Mouse (Mus musculus) kidney, embryonic 14.5 days (tissue): ENCODE data around the gene Arhgap19. TPM values are rescaled to one million over a fixed set of nuclear protein-coding genes. Genes with fewer than 3 reads are reported as not detected.

Experiments
- ATAC-seq: fragments of 200-750 bp; cut with Nextera tagmentation; 2 replicates; pipeline ENCODE4 v1.8.0; 2017; ENCODE audit warnings: moderate number of reproducible peaks, mild to moderate bottlenecking, moderate TSS enrichment, moderate library complexity; ENCODE audit not compliant: low FRiP score, low TSS enrichment
- H3K27ac ChIP-seq: fragments of 300-500 bp; sonication (generic); 2 replicates; pipeline ENCODE4 v1.5.1; 2014; ENCODE audit warnings: low read depth, mild to moderate bottlenecking, low read length, moderate library complexity, mixed read lengths
- H3K27me3 ChIP-seq: fragments of 300-500 bp; sonication (generic); 2 replicates; pipeline ENCODE4 v1.6.1; 2014; ENCODE audit warnings: mild to moderate bottlenecking, low read length; ENCODE audit not compliant: control insufficient read depth, insufficient read depth
- H3K36me3 ChIP-seq: fragments of 300-500 bp; sonication (generic); 2 replicates; pipeline ENCODE4 v1.6.1; 2014; ENCODE audit warnings: low read length, mixed read lengths; ENCODE audit not compliant: control insufficient read depth, insufficient read depth
- H3K4me1 ChIP-seq: fragments of 300-500 bp; sonication (generic); 2 replicates; pipeline ENCODE4 v1.6.1; 2014; ENCODE audit warnings: low read length, mixed read lengths; ENCODE audit not compliant: control insufficient read depth, insufficient read depth
- H3K4me2 ChIP-seq: fragments of 300-500 bp; sonication (generic); replicated peaks from 2 replicates; pipeline ENCODE4 v1.6.1; 2014; ENCODE audit warnings: low read depth, mild to moderate bottlenecking, low read length
- H3K4me3 ChIP-seq: fragments of 300-500 bp; sonication (generic); 2 replicates; pipeline ENCODE4 v1.5.1; 2014; ENCODE audit warnings: mild to moderate bottlenecking, low read length
- H3K9ac ChIP-seq: fragments of 300-500 bp; sonication (generic); 2 replicates; pipeline ENCODE4 v1.6.1; 2014; ENCODE audit warnings: low read depth, mild to moderate bottlenecking, low read length, moderate library complexity
- H3K9me3 ChIP-seq: fragments of 300-500 bp; sonication (generic); 2 replicates; pipeline ENCODE4 v1.6.1; 2016; ENCODE audit warnings: low read length; ENCODE audit not compliant: control insufficient read depth
- WGBS: fragments of 180-500 bp; shearing (Covaris S2); extraction: QIAGEN DNeasy Blood & Tissue Kit; methylation state at CpG from one replicate; pipeline ENCODE4 v1.1.7; 2014; 5-methylcytosine and 5-hydroxymethylcytosine counted together
- polyA plus RNA-seq: library from polyadenylated mRNA; unstranded; fragments of >200 nt; fragmentation: Nextera tagmentation; extraction: Ambion mirVana; gene quantifications from 2 replicates; pipeline ENCODE4 v1.2.1, GENCODE M21; 2014

Gene Arhgap19
- polyA plus RNA-seq, 1 experiment from 2014 or later: 38.1 TPM

DNA sequence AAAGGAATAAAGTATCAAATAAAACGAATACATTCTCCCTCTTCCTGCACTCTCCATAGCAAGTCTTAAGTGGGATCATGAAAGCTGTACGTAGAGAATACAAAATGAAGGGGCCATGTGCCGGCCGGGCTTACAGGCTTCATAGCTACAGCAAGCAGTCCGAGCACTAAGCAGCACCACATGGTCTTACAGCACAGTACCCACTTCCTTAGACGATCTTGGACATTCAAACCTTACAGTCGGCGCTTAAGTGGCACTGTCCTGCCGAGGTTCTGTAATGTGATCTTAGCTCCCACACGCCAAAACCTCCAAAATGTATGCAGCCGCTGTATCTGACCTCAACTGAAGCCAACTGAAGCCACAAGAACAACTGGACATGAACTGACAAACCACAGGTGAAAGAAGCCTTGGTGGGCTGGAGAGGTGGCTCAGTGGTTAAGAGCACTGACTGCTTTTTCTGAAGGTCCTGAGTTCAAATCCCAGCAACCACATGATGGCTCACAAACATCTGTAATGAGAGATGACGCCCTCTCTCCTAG, 5.0 kb downstream of the Arhgap19 start:
- ATAC-seq: no peak
- Histone ChIP-seq H3K36me3 (no peaks in the 10 kb centered on the region), H3K4me1 (peaks cover 13% of the 10 kb centered on the region), H3K4me2 (no peak overlapping the region), H3K27ac (no peak overlapping the region), H3K9me3 (no peaks in the 10 kb centered on the region), H3K4me3 (no peak overlapping the region), H3K27me3 (no peaks in the 10 kb centered on the region), H3K9ac (no peak overlapping the region)
- 56% methylated on average over 12 of the region's 12 CpGs for whole genome bisulfite sequencing

DNA sequence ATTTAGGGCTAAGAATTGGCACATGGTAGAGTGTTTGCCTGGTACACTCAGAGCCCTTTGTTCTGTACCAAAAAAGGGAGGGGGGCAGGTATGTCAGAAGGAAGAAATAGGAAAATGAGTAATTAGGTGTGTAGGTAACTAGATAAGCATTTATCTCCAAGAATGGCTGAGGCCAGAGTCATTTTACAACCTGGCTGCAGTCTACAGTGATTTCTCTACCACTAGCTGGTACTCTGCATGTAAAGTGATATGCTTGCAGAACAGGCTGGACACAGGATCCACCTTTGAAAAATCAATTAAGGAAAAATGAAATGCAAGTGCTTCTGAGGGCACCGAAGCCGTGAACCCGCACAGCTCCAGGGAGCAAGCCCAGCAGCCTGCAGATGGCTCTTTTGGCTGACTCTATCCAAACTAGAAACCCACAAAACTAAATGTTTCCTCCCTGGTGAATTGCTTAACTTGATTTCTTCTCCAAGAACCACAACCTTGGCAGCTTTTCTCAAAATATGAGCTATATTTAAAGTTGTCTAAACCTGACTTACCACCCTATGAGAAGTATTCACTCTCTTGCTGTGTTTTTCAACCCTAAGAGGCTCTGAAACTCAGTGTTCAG, 5.6 kb downstream of the Arhgap19 start:
- Histone ChIP-seq H3K4me1 (peaks cover 13% of the 10 kb centered on the region), H3K4me2 (no peak overlapping the region), H3K9ac (no peak overlapping the region), H3K36me3 (no peaks in the 10 kb centered on the region), H3K4me3 (no peak overlapping the region), H3K27ac (no peak overlapping the region), H3K9me3 (no peaks in the 10 kb centered on the region), H3K27me3 (no peaks in the 10 kb centered on the region)
- ATAC-seq: no peak; the same call in 1 of the 2 replicates
- 43% methylated on average over 3 of the region's 3 CpGs for WGBS

DNA sequence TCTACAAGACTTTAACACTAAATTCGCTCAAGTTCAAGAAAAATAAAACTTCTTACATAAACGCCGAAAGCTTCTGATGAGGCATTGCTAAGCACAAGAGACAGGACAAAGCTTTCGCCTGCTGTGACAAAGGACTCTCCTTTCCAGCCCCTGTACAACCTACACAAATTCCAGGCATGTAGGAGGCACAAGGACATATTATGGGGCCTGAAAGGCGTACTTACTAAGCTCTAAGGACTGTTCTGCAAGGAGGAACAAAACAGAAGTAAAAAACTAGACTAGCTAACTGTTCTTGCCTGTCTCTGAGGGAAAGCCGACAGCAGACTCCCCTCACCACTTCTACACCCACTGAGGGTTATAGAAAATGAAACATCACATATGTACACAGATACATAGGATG, 6.9 kb downstream of the Arhgap19 start:
- Histone ChIP-seq H3K4me3 (no peak overlapping the region), H3K9ac (no peak overlapping the region), H3K9me3 (no peaks in the 10 kb centered on the region), H3K4me2 (no peak overlapping the region), H3K4me1 (peaks cover 5% of the 10 kb centered on the region), H3K27me3 (no peaks in the 10 kb centered on the region), H3K36me3 (0 out of 2 replicates have a peak, but pooled peaks cover 3% of the 10 kb centered on the region), H3K27ac (no peak overlapping the region; the same call in 1 of the 2 replicates)
- 86% methylated on average over 6 of the region's 6 CpGs for WGBS
- ATAC-seq: no peak

DNA sequence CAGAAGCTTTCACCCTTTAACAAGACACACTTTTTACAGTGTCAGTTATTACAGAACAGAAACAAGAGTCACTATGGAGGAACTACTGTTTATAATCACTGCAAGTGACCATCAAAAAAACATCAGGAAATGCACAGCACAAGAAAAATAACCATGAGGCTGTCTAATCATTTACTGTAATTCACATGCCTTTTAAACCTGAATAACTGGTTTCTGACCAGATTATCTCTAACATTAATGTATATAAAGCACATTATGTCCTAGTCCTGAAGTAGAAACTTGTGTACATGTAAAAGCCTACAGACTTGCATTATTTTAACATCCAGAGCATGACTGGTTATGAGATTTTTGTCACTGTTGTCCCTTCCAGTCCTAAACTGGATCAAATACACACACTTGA, 7.8 kb downstream of the Arhgap19 start:
- H3K9ac ChIP-seq: no peak overlapping the region
- ATAC-seq: no peak
- no peaks in the 10 kb centered on the region for H3K9me3 ChIP-seq
- H3K36me3 ChIP-seq: 0 out of 2 replicates have a peak, but pooled peaks cover 3% of the 10 kb centered on the region
- H3K4me3 ChIP-seq: no peak overlapping the region
- H3K4me2 ChIP-seq: no peak overlapping the region
- H3K4me1 ChIP-seq: peaks cover 5% of the 10 kb centered on the region; the same call in 1 of the 2 replicates
- peak overlapping the region; percentile 69; the same call in 1 of the 2 replicates for H3K27ac ChIP-seq
- H3K27me3 ChIP-seq: no peaks in the 10 kb centered on the region

GRCm38 (mm10) chr19:41792934-41793486, 8.8 kb downstream of the Arhgap19 start:
- Histone ChIP-seq H3K4me2 (no peak overlapping the region), H3K4me3 (no peak overlapping the region), H3K9me3 (no peaks in the 10 kb centered on the region), H3K27ac (no peak overlapping the region), H3K27me3 (no peaks in the 10 kb centered on the region), H3K36me3 (peaks cover 7% of the 10 kb centered on the region; the same call in 1 of the 2 replicates), H3K9ac (no peak overlapping the region), H3K4me1 (peaks cover 5% of the 10 kb centered on the region; the same call in 1 of the 2 replicates)
- whole genome bisulfite sequencing: 58% methylated on average over 1 of the region's 1 CpGs
- no peak for ATAC-seq

- WGBS: 92% methylated on average over 2 of the region's 2 CpGs
- H3K4me1 ChIP-seq: peaks cover 5% of the 10 kb centered on the region; the same call in 1 of the 2 replicates
- no peaks in the 10 kb centered on the region for H3K27me3 ChIP-seq
- no peak overlapping the region for H3K9ac ChIP-seq
- no peaks in the 10 kb centered on the region for H3K9me3 ChIP-seq
- ATAC-seq: no peak
- no peak overlapping the region for H3K4me3 ChIP-seq
- H3K27ac ChIP-seq: no peak overlapping the region
- no peak overlapping the region for H3K4me2 ChIP-seq
- peaks cover 21% of the 10 kb centered on the region for H3K36me3 ChIP-seq
Observed at GRCm38 (mm10) chr19:41791384-41791783, 10.5 kb downstream of the Arhgap19 start.

DNA sequence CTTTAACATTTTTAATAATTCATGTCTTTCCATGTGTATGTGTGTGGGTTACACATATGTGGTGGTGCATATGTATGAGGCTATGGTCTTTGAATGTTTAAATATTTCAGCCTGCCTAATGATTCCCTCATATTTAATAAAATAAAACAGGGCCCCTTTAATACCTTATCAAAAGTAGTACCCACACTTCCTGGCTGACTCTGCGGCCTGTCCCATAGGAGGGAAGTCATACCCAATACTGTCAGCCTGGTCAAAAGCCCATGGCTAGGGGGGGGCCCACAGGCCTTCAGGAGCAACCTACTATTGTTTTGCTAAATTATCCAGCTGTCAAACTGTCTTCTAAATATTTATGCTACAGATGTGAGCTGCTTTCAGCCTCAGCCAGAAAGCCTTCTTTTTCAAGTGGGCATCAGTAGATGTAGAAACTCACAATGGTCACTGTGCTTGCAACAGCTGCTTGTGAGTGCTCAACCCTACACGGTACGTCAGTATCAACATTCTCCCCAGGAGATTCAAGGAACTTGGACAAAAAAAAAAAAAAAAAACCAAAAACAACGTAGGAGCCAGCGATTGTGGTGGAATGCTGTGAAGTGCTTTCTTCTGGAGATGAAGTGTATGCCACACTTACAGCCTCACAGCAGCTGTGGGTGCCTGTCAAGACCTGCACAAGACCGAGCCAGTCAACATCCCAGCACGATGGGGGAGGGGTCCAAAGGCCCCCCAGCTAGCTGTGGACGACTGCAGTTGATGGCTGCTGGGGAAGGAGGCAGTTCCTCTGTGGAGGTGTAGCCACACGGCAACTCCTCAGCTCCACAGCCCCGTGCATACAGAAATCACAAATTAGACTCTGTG, 12.5 kb downstream of the Arhgap19 start:
- 72% methylated on average over 10 of the region's 10 CpGs for WGBS
- Histone ChIP-seq H3K9ac (no peak overlapping the region), H3K9me3 (no peaks in the 10 kb centered on the region), H3K4me1 (peaks cover 5% of the 10 kb centered on the region; the same call in 1 of the 2 replicates), H3K36me3 (peaks cover 35% of the 10 kb centered on the region), H3K4me2 (no peak overlapping the region), H3K4me3 (no peak overlapping the region), H3K27me3 (no peaks in the 10 kb centered on the region), H3K27ac (no peak overlapping the region)
- ATAC-seq: no peak

DNA sequence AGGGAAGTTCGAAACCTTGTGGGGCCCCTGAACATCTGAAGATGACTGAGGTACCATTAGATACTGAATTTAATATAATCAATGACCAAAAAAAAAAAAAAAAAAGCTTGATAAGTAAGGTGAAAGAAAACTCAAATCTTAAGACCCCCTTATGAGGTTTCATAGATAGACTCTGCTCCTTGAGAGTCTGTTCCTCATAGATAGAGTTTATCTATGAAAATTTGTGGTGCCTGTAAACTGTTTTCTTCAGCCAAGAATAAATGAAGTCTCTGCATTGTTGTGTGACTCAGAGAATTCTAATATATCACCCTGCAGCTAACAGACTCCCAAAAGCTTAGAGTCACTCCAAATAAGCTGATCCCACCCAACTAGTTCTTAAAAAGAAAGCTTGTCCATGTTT, 15.0 kb downstream of the Arhgap19 start:
- Histone ChIP-seq H3K36me3 (peaks cover 44% of the 10 kb centered on the region), H3K9me3 (no peaks in the 10 kb centered on the region), H3K27ac (no peak overlapping the region), H3K4me2 (no peak overlapping the region), H3K9ac (no peak overlapping the region), H3K4me3 (no peak overlapping the region), H3K4me1 (no peaks in the 10 kb centered on the region), H3K27me3 (no peaks in the 10 kb centered on the region)
- WGBS: 100% methylated on average over 1 of the region's 1 CpGs
- no peak for ATAC-seq
